In genomic region chr5:112343205-112343595, GRCm38 (mm10) we compare ENCODE assay signal across 8 mouse cellular contexts. TPM values are rescaled to one million over a fixed set of nuclear protein-coding genes. Genes with fewer than 3 reads are reported as not detected.
DNase-seq lines count a peak whose midpoint lies in the region; ATAC-seq lines count a peak whose summit lies in the region.

No protein-coding gene starts in this region.

- H3K27ac ChIP-seq in kidney, embryonic 14.5 days (ENCODE audit: low read depth, low read length) = no peak overlapping the region
- peak overlapping the region; percentile 70 for H3K27ac ChIP-seq in forebrain, embryonic 12.5 days
- peak overlapping the region; percentile 24 for H3K27ac ChIP-seq in neural tube, embryonic 14.5 days (ENCODE audit: low read depth, low read length)

- H3K9ac ChIP-seq in kidney, embryonic 14.5 days (ENCODE audit: low read depth, low read length) = peak overlapping the region; percentile 70
- H3K9ac ChIP-seq in forebrain, embryonic 12.5 days = peak overlapping the region; percentile 79
- H3K9ac ChIP-seq in neural tube, embryonic 14.5 days (replicated peaks; ENCODE audit: low read depth, low read length) = peak overlapping the region; percentile 85

- H3K4me2 ChIP-seq in kidney, embryonic 14.5 days (replicated peaks; ENCODE audit: low read depth, low read length) = peak overlapping the region; percentile 73
- H3K4me2 ChIP-seq in forebrain, embryonic 12.5 days = peak overlapping the region; percentile 76
- H3K4me2 ChIP-seq in neural tube, embryonic 14.5 days (ENCODE audit: low read depth, low read length) = peak overlapping the region; percentile 81

- peaks cover 20% of the 10 kb centered on the region for H3K36me3 ChIP-seq in kidney, embryonic 14.5 days (ENCODE audit: control insufficient read depth, insufficient read depth, low read length)
- H3K36me3 ChIP-seq in forebrain, embryonic 12.5 days (replicated peaks) = peaks cover 29% of the 10 kb centered on the region
- H3K36me3 ChIP-seq in neural tube, embryonic 14.5 days (ENCODE audit: control insufficient read depth, insufficient read depth, low read length) = peaks cover 13% of the 10 kb centered on the region

- H3K4me3 ChIP-seq in kidney, embryonic 14.5 days (ENCODE audit: low read length) = peak overlapping the region; percentile 65
- H3K4me3 ChIP-seq in forebrain, embryonic 12.5 days (replicated peaks) = peak overlapping the region; percentile 90
- H3K4me3 ChIP-seq in neural tube, embryonic 14.5 days (ENCODE audit: low read depth, low read length) = peak overlapping the region; percentile 64

- intact Hi-C loops in gastrocnemius, postnatal 14 days (cut with DNase I; ENCODE audit: low total_unique reads) = no loop called here

- WGBS in kidney, embryonic 14.5 days = under 1% methylated on average over 24 of the region's 24 CpGs
- under 1% methylated on average over 24 of the region's 24 CpGs for WGBS in forebrain, embryonic 12.5 days
- WGBS in neural tube, embryonic 14.5 days = under 1% methylated on average over 24 of the region's 24 CpGs

- no peaks in the 10 kb centered on the region for H3K27me3 ChIP-seq in kidney, embryonic 14.5 days (ENCODE audit: control insufficient read depth, insufficient read depth, low read length)
- H3K27me3 ChIP-seq in forebrain, embryonic 12.5 days = no peaks in the 10 kb centered on the region
- no peaks in the 10 kb centered on the region for H3K27me3 ChIP-seq in neural tube, embryonic 14.5 days (ENCODE audit: control insufficient read depth, insufficient read depth, low read length)

- H3K9me3 ChIP-seq in kidney, embryonic 14.5 days (ENCODE audit: control insufficient read depth, low read length) = no peaks in the 10 kb centered on the region
- H3K9me3 ChIP-seq in forebrain, embryonic 12.5 days = no peaks in the 10 kb centered on the region
- no peaks in the 10 kb centered on the region for H3K9me3 ChIP-seq in neural tube, embryonic 14.5 days (ENCODE audit: control insufficient read depth, low read length)

- peaks cover 12% of the 10 kb centered on the region for H3K4me1 ChIP-seq in kidney, embryonic 14.5 days (ENCODE audit: control insufficient read depth, insufficient read depth, low read length)
- peaks cover 39% of the 10 kb centered on the region for H3K4me1 ChIP-seq in forebrain, embryonic 12.5 days
- H3K4me1 ChIP-seq in neural tube, embryonic 14.5 days (ENCODE audit: control insufficient read depth, insufficient read depth, low read length) = peaks cover 20% of the 10 kb centered on the region

- no peak for DNase-seq in kidney, postnatal 4 days
- peak; percentile 54 for DNase-seq in NIH3T3 (ENCODE audit: low read depth)
- DNase-seq in liver = peak; percentile 52
- no peak for DNase-seq in spleen, postnatal 4 days (ENCODE audit: low spot score in 2 of 2)
- no peak for DNase-seq in gastrocnemius, postnatal 14 days

- ATAC-seq in kidney, embryonic 14.5 days (ENCODE audit: low FRiP score, low TSS enrichment) = peak; percentile 61
- ATAC-seq in forebrain, embryonic 12.5 days (ENCODE audit: low FRiP score) = peak; percentile 75
- peak; percentile 64 for ATAC-seq in neural tube, embryonic 14.5 days (ENCODE audit: low read depth)

RNA-seq across cellular contexts. Expression of gene Hps4, which starts 0.3 kb away (rescaled TPM):
- 35.4 and 37.6 TPM in 2 replicates for polyA plus RNA-seq in kidney, embryonic 14.5 days (2014; fragmentation: Nextera tagmentation; extraction: Ambion mirVana)
- 36.1 and 37.3 TPM in 2 replicates for polyA plus RNA-seq in forebrain, embryonic 12.5 days (2016; fragmentation: Nextera tagmentation; extraction: Ambion mirVana)
- 37.5 and 42.9 TPM in 2 replicates for polyA plus RNA-seq in neural tube, embryonic 14.5 days (2014; fragmentation: Nextera tagmentation; extraction: Ambion mirVana)
- 1 to 10 TPM; 4.8 to 6.9 TPM for total RNA-seq in gastrocnemius, postnatal 14 days (2021)

RNA-seq across cellular contexts. Expression of gene Srrd, which starts 0.4 kb away (rescaled TPM):
- 46.0 and 47.0 TPM in 2 replicates for polyA plus RNA-seq in kidney, embryonic 14.5 days (2014; fragmentation: Nextera tagmentation; extraction: Ambion mirVana)
- 47.3 and 50.0 TPM in 2 replicates for polyA plus RNA-seq in forebrain, embryonic 12.5 days (2016; fragmentation: Nextera tagmentation; extraction: Ambion mirVana)
- polyA plus RNA-seq in neural tube, embryonic 14.5 days (2014; fragmentation: Nextera tagmentation; extraction: Ambion mirVana) = 61.6 and 71.9 TPM in 2 replicates
- total RNA-seq in gastrocnemius, postnatal 14 days (2021) = 1 to 10 TPM; 3.2 to 3.3 TPM

RNA-seq across cellular contexts. Expression of gene Gm6583, which starts 12.6 kb away (rescaled TPM):
- 0.12 and 0.41 TPM in 2 replicates for polyA plus RNA-seq in kidney, embryonic 14.5 days (2014; fragmentation: Nextera tagmentation; extraction: Ambion mirVana)
- polyA plus RNA-seq in forebrain, embryonic 12.5 days (2016; fragmentation: Nextera tagmentation; extraction: Ambion mirVana) = 0.22 and 0.31 TPM in 2 replicates
- polyA plus RNA-seq in neural tube, embryonic 14.5 days (2014; fragmentation: Nextera tagmentation; extraction: Ambion mirVana) = 0.12 and 0.44 TPM in 2 replicates
- not detected for total RNA-seq in gastrocnemius, postnatal 14 days (2021)

RNA-seq across cellular contexts. Expression of gene Tfip11, which starts 17.0 kb away (rescaled TPM):
- polyA plus RNA-seq in kidney, embryonic 14.5 days (2014; fragmentation: Nextera tagmentation; extraction: Ambion mirVana) = 15.7 and 22.3 TPM in 2 replicates
- polyA plus RNA-seq in forebrain, embryonic 12.5 days (2016; fragmentation: Nextera tagmentation; extraction: Ambion mirVana) = 38.1 and 39.5 TPM in 2 replicates
- 19.6 and 24.7 TPM in 2 replicates for polyA plus RNA-seq in neural tube, embryonic 14.5 days (2014; fragmentation: Nextera tagmentation; extraction: Ambion mirVana)
- 10 to 100 TPM; 12.0 to 13.2 TPM for total RNA-seq in gastrocnemius, postnatal 14 days (2021)

RNA-seq across cellular contexts. Expression of gene Asphd2, which starts 51.5 kb away (rescaled TPM):
- polyA plus RNA-seq in kidney, embryonic 14.5 days (2014; fragmentation: Nextera tagmentation; extraction: Ambion mirVana) = 8.2 and 9.0 TPM in 2 replicates
- polyA plus RNA-seq in forebrain, embryonic 12.5 days (2016; fragmentation: Nextera tagmentation; extraction: Ambion mirVana) = 38.6 and 57.3 TPM in 2 replicates
- polyA plus RNA-seq in neural tube, embryonic 14.5 days (2014; fragmentation: Nextera tagmentation; extraction: Ambion mirVana) = 49.5 and 58.7 TPM in 2 replicates
- total RNA-seq in gastrocnemius, postnatal 14 days (2021) = 1 to 10 TPM in 1 of 2 experiments, under 1 TPM in 1; 0.33 to 1.0 TPM

Comparison
In these comparisons a context has a peak if more than half of its experiments do, and no peak if none do; other contexts are left out.
1. DNase-seq: peak in NIH3T3 (single experiment) and liver (single experiment); none in kidney, postnatal 4 days (0 of 2), spleen, postnatal 4 days (0 of 2) and gastrocnemius, postnatal 14 days (single experiment).
2. Peak in every context shown above with its lines, with median percentiles within 50 percentile points of each other: ATAC-seq, H3K4me2 ChIP-seq, H3K4me3 ChIP-seq and H3K9ac ChIP-seq.